Mouse (Mus musculus): ENCODE measurements around the gene Ap2m1. TPM values are rescaled to one million over a fixed set of nuclear protein-coding genes. Genes with fewer than 3 reads are reported as not detected.

Gene Ap2m1
- polyA plus RNA-seq, 1 experiment from 2014 or later: 423 TPM

- no peaks in the 10 kb centered on the region for H3K4me1 ChIP-seq (replicated peaks; ENCODE audit: control insufficient read depth, insufficient read depth, low read length)
- no peak for ATAC-seq
- H3K9ac ChIP-seq (ENCODE audit: low read depth, low read length): no peak overlapping the region
- H3K9me3 ChIP-seq (ENCODE audit: control insufficient read depth): no peaks in the 10 kb centered on the region
- no peak overlapping the region for H3K4me2 ChIP-seq (replicated peaks; ENCODE audit: low read depth)
- no peak overlapping the region; the same call in 1 of the 2 replicates for H3K27ac ChIP-seq (ENCODE audit: low read depth, low read length)
- WGBS: 83% methylated on average over 8 of the region's 8 CpGs
- no peaks in the 10 kb centered on the region for H3K27me3 ChIP-seq (replicated peaks; ENCODE audit: control insufficient read depth, insufficient read depth, low read length)
- H3K4me3 ChIP-seq (ENCODE audit: low read depth, low read length): no peak overlapping the region
- H3K36me3 ChIP-seq (ENCODE audit: control insufficient read depth, insufficient read depth): peaks cover 90% of the 10 kb centered on the region
- TF ChIP-seq CTCF (IDR thresholded peaks at IDR 0.05; ENCODE audit: low read depth): no peak
Measured at GRCm38 (mm10) chr16:20506000-20506399, 29.3 kb upstream of the Ap2m1 start.

GRCm38 (mm10) chr16:20509349-20509748 is 25.9 kb upstream of the Ap2m1 start:
- Histone ChIP-seq H3K9me3 (ENCODE audit: control insufficient read depth) (no peaks in the 10 kb centered on the region), H3K4me2 (replicated peaks; ENCODE audit: low read depth) (no peak overlapping the region), H3K4me3 (ENCODE audit: low read depth, low read length) (no peak overlapping the region), H3K36me3 (ENCODE audit: control insufficient read depth, insufficient read depth) (peaks cover 60% of the 10 kb centered on the region), H3K27me3 (replicated peaks; ENCODE audit: control insufficient read depth, insufficient read depth, low read length) (no peaks in the 10 kb centered on the region), H3K4me1 (replicated peaks; ENCODE audit: control insufficient read depth, insufficient read depth, low read length) (no peaks in the 10 kb centered on the region), H3K27ac (ENCODE audit: low read depth, low read length) (no peak overlapping the region), H3K9ac (ENCODE audit: low read depth, low read length) (no peak overlapping the region)
- ATAC-seq: no peak
- peak; percentile 77 for TF ChIP-seq CTCF (IDR thresholded peaks at IDR 0.05; ENCODE audit: low read depth)
- WGBS: 73% methylated on average over 3 of the region's 3 CpGs

GRCm38 (mm10) chr16:20511277-20511847 is 23.9 kb upstream of the Ap2m1 start:
- Histone ChIP-seq H3K36me3 (ENCODE audit: control insufficient read depth, insufficient read depth) (peaks cover 41% of the 10 kb centered on the region), H3K27ac (ENCODE audit: low read depth, low read length) (no peak overlapping the region), H3K9ac (ENCODE audit: low read depth, low read length) (no peak overlapping the region), H3K4me3 (ENCODE audit: low read depth, low read length) (no peak overlapping the region), H3K4me2 (replicated peaks; ENCODE audit: low read depth) (no peak overlapping the region), H3K9me3 (ENCODE audit: control insufficient read depth) (no peaks in the 10 kb centered on the region), H3K27me3 (replicated peaks; ENCODE audit: control insufficient read depth, insufficient read depth, low read length) (no peaks in the 10 kb centered on the region), H3K4me1 (replicated peaks; ENCODE audit: control insufficient read depth, insufficient read depth, low read length) (no peaks in the 10 kb centered on the region)
- no peak for TF ChIP-seq CTCF (IDR thresholded peaks at IDR 0.05; ENCODE audit: low read depth)
- WGBS: 89% methylated on average over 7 of the region's 7 CpGs
- no peak for ATAC-seq

- Histone ChIP-seq H3K36me3 (ENCODE audit: control insufficient read depth, insufficient read depth) (peaks cover 7% of the 10 kb centered on the region; the same call in 1 of the 2 replicates), H3K9me3 (ENCODE audit: control insufficient read depth) (no peaks in the 10 kb centered on the region), H3K27ac (ENCODE audit: low read depth, low read length) (peak overlapping the region; percentile 78; the same call in 1 of the 2 replicates), H3K4me3 (ENCODE audit: low read depth, low read length) (peak overlapping the region; percentile 67), H3K4me2 (replicated peaks; ENCODE audit: low read depth) (peak overlapping the region; percentile 82), H3K27me3 (replicated peaks; ENCODE audit: control insufficient read depth, insufficient read depth, low read length) (no peaks in the 10 kb centered on the region), H3K4me1 (replicated peaks; ENCODE audit: control insufficient read depth, insufficient read depth, low read length) (no peaks in the 10 kb centered on the region), H3K9ac (ENCODE audit: low read depth, low read length) (peak overlapping the region; percentile 72; the same call in 1 of the 2 replicates)
- no peak for ATAC-seq
- TF ChIP-seq CTCF (IDR thresholded peaks at IDR 0.05; ENCODE audit: low read depth): no peak
Measured at GRCm38 (mm10) chr16:20516032-20516431, 19.2 kb upstream of the Ap2m1 start.

- Histone ChIP-seq H3K9ac (ENCODE audit: low read depth, low read length) (peak within 1 kb of the TSS; percentile 72), H3K4me3 (ENCODE audit: low read depth, low read length) (peak within 1 kb of the TSS; percentile 67), H3K4me2 (replicated peaks; ENCODE audit: low read depth) (peak within 1 kb of the TSS; percentile 82), H3K36me3 (ENCODE audit: control insufficient read depth, insufficient read depth) (peaks cover 7% of the 10 kb centered on the region; the same call in 1 of the 2 replicates), H3K27me3 (replicated peaks; ENCODE audit: control insufficient read depth, insufficient read depth, low read length) (no peaks in the 10 kb centered on the region), H3K27ac (ENCODE audit: low read depth, low read length) (peak within 1 kb of the TSS; percentile 78), H3K9me3 (ENCODE audit: control insufficient read depth) (no peaks in the 10 kb centered on the region), H3K4me1 (replicated peaks; ENCODE audit: control insufficient read depth, insufficient read depth, low read length) (no peaks in the 10 kb centered on the region)
- ATAC-seq: peak; percentile 95
- WGBS: under 1% methylated on average over 54 of the region's 55 CpGs
- TF ChIP-seq CTCF (IDR thresholded peaks at IDR 0.05; ENCODE audit: low read depth): peak; percentile 72
Measured at GRCm38 (mm10) chr16:20516726-20517201, 18.5 kb upstream of the Ap2m1 start, which contains the start of gene Dvl3. Gene Dvl3 (plus strand): TSS chr16:20516982.

GRCm38 (mm10) chr16:20517216-20517615 is 18.1 kb upstream of the Ap2m1 start:
- Histone ChIP-seq H3K4me3 (ENCODE audit: low read depth, low read length) (peak overlapping the region; percentile 67), H3K4me1 (replicated peaks; ENCODE audit: control insufficient read depth, insufficient read depth, low read length) (no peaks in the 10 kb centered on the region), H3K4me2 (replicated peaks; ENCODE audit: low read depth) (peak overlapping the region; percentile 82), H3K9ac (ENCODE audit: low read depth, low read length) (peak overlapping the region; percentile 72), H3K36me3 (ENCODE audit: control insufficient read depth, insufficient read depth) (peaks cover 7% of the 10 kb centered on the region; the same call in 1 of the 2 replicates), H3K27me3 (replicated peaks; ENCODE audit: control insufficient read depth, insufficient read depth, low read length) (no peaks in the 10 kb centered on the region), H3K9me3 (ENCODE audit: control insufficient read depth) (no peaks in the 10 kb centered on the region), H3K27ac (ENCODE audit: low read depth, low read length) (peak overlapping the region; percentile 78)
- TF ChIP-seq CTCF (IDR thresholded peaks at IDR 0.05; ENCODE audit: low read depth): no peak
- ATAC-seq: no peak; the same call in 1 of the 2 replicates
- 0% methylated on average over 26 of the region's 26 CpGs for WGBS
